Mouse (Mus musculus) neural tube, embryonic 13.5 days (tissue): ENCODE measurements at regions not wholly inside any gene's neighbourhood (a gene's known extent, or its start where the extent isn't known, plus 50 kb on each side); places are given as distances from the start of the nearest gene placed in this dataset. TPM values are rescaled to one million over a fixed set of nuclear protein-coding genes. Genes with fewer than 3 reads are reported as not detected.
A peak's percentile ranks its signal among the peaks of the same experiment; 100 is the strongest.
"Not testable (repeated sequence)": the region's sequence is repeated elsewhere in the genome, so short reads cannot be mapped to it uniquely, and the experiment has no call there.

Experiments used
- ATAC-seq: fragments of 200-750 bp; cut with Nextera tagmentation; 2 replicates; pipeline ENCODE4 v1.8.0; 2017; ENCODE audit warnings: low read depth, mild to moderate bottlenecking, moderate TSS enrichment, moderate library complexity
- H3K27ac ChIP-seq: fragments of 300-500 bp; sonication (generic); replicated peaks from 2 replicates; pipeline ENCODE4 v1.5.1; 2015; ENCODE audit warnings: moderate library complexity, mild to moderate bottlenecking, inconsistent platforms
- H3K27me3 ChIP-seq: fragments of 300-500 bp; sonication (generic); 2 replicates; pipeline ENCODE4 v1.6.1; 2015; ENCODE audit warnings: mild to moderate bottlenecking, inconsistent platforms
- H3K36me3 ChIP-seq: fragments of 300-500 bp; sonication (generic); 2 replicates; pipeline ENCODE4 v1.6.1; 2015; ENCODE audit warnings: mild to moderate bottlenecking, inconsistent platforms
- H3K4me1 ChIP-seq: fragments of 300-500 bp; sonication (generic); replicated peaks from 2 replicates; pipeline ENCODE4 v1.6.1; 2015; ENCODE audit warnings: inconsistent platforms
- H3K4me2 ChIP-seq: fragments of 300-500 bp; sonication (generic); 2 replicates; pipeline ENCODE4 v1.6.1; 2015; ENCODE audit warnings: inconsistent platforms, mild to moderate bottlenecking, moderate library complexity
- H3K4me3 ChIP-seq: fragments of 300-500 bp; sonication (generic); 2 replicates; pipeline ENCODE4 v1.5.1; 2015; ENCODE audit warnings: mild to moderate bottlenecking, inconsistent platforms
- H3K9ac ChIP-seq: fragments of 300-500 bp; sonication (generic); 2 replicates; pipeline ENCODE4 v1.6.1; 2015; ENCODE audit warnings: moderate library complexity, mild to moderate bottlenecking, inconsistent platforms
- H3K9me3 ChIP-seq: fragments of 300-500 bp; sonication (generic); 2 replicates; pipeline ENCODE4 v1.6.1; 2016; ENCODE audit warnings: inconsistent platforms
- WGBS: fragments of 180-500 bp; shearing (Covaris S2); methylation state at CpG from one replicate; pipeline ENCODE4 v1.1.7; 2015; 5-methylcytosine and 5-hydroxymethylcytosine counted together
- microRNA-seq: library from miRNA; unstranded; fragments of <30 nt; microRNA quantifications from one replicate; pipeline ENCODE4, GENCODE M21; 2016

- H3K36me3 ChIP-seq, H3K27ac ChIP-seq, H3K9ac ChIP-seq, ATAC-seq, H3K4me2 ChIP-seq, H3K4me3 ChIP-seq, H3K9me3 ChIP-seq, H3K27me3 ChIP-seq: not testable (repeated sequence)
- 96% methylated on average over 10 of the region's 10 CpGs for WGBS
- peaks cover 13% of the 10 kb centered on the region for H3K4me1 ChIP-seq
Measured at GRCm38 (mm10) chr10:85313331-85313730, 73.3 kb upstream of the Btbd11 start.

GRCm38 (mm10) chr10:85320971-85321370, 65.6 kb upstream of the Btbd11 start:
- no peak overlapping the region for H3K4me3 ChIP-seq
- no peak overlapping the region for H3K4me2 ChIP-seq
- H3K27ac ChIP-seq, result no peak overlapping the region
- H3K4me1 ChIP-seq, result no peaks in the 10 kb centered on the region
- H3K9me3 ChIP-seq, result no peaks in the 10 kb centered on the region
- ATAC-seq, result no peak
- H3K9ac ChIP-seq, result no peak overlapping the region
- 74% methylated on average over 1 of the region's 1 CpGs for WGBS
- H3K36me3 ChIP-seq, result no peaks in the 10 kb centered on the region
- H3K27me3 ChIP-seq, result no peaks in the 10 kb centered on the region

- Histone ChIP-seq H3K27me3 (no peaks in the 10 kb centered on the region), H3K4me3 (no peak overlapping the region), H3K9ac (no peak overlapping the region), H3K9me3 (no peaks in the 10 kb centered on the region), H3K27ac (no peak overlapping the region), H3K4me1 (no peaks in the 10 kb centered on the region), H3K4me2 (no peak overlapping the region), H3K36me3 (no peaks in the 10 kb centered on the region)
- no peak for ATAC-seq
- WGBS, result 79% methylated on average over 3 of the region's 3 CpGs
Measured at GRCm38 (mm10) chr10:85322280-85322679, 64.3 kb upstream of the Btbd11 start.

- no peak overlapping the region for H3K4me2 ChIP-seq
- WGBS, result 83% methylated on average over 3 of the region's 3 CpGs
- H3K4me1 ChIP-seq, result peaks cover 6% of the 10 kb centered on the region; the same call in 1 of the 2 replicates
- no peak overlapping the region for H3K9ac ChIP-seq
- H3K36me3 ChIP-seq, result no peaks in the 10 kb centered on the region
- no peak for ATAC-seq
- H3K9me3 ChIP-seq, result no peaks in the 10 kb centered on the region
- H3K27me3 ChIP-seq, result no peaks in the 10 kb centered on the region
- H3K4me3 ChIP-seq, result no peak overlapping the region
- H3K27ac ChIP-seq, result no peak overlapping the region
Measured at GRCm38 (mm10) chr10:85329382-85329781, 57.2 kb upstream of the Btbd11 start.

GRCm38 (mm10) chr10:85330938-85331691, 55.5 kb upstream of the Btbd11 start:
- peak overlapping the region; percentile 31 for H3K4me2 ChIP-seq
- no peaks in the 10 kb centered on the region for H3K9me3 ChIP-seq
- no peak for ATAC-seq
- H3K4me3 ChIP-seq, result no peak overlapping the region
- no peaks in the 10 kb centered on the region for H3K27me3 ChIP-seq
- no peaks in the 10 kb centered on the region for H3K36me3 ChIP-seq
- H3K27ac ChIP-seq, result no peak overlapping the region
- H3K4me1 ChIP-seq, result peaks cover 6% of the 10 kb centered on the region; the same call in 1 of the 2 replicates
- 9% methylated on average over 13 of the region's 13 CpGs for WGBS
- no peak overlapping the region for H3K9ac ChIP-seq

Small RNA genes lying in the stretch of these regions (microRNA-seq; reads per million reads assigned to microRNA genes)
- gene Gm27392, result not detected
